Mouse (Mus musculus) heart, embryonic 11.5 days (tissue): ENCODE results near the gene Tbkbp1. TPM values are rescaled to one million over a fixed set of nuclear protein-coding genes. Genes with fewer than 3 reads are reported as not detected.

Experiments used
- ATAC-seq: fragments of 200-750 bp; cut with Nextera tagmentation; replicated peaks from 2 replicates; pipeline ENCODE4 v1.8.0; 2017; ENCODE audit warnings: moderate library complexity; ENCODE audit not compliant: insufficient number of reproducible peaks, low FRiP score, low TSS enrichment
- H3K27ac ChIP-seq: fragments of 300-500 bp; sonication (generic); 2 replicates; pipeline ENCODE4 v1.5.1; 2014; ENCODE audit warnings: mild to moderate bottlenecking, low read depth, low read length
- H3K27me3 ChIP-seq: fragments of 300-500 bp; sonication (generic); 2 replicates; pipeline ENCODE4 v1.6.1; 2014; ENCODE audit warnings: mild to moderate bottlenecking, low read length, mixed read lengths; ENCODE audit not compliant: control insufficient read depth, insufficient read depth
- H3K36me3 ChIP-seq: fragments of 300-500 bp; sonication (generic); 2 replicates; pipeline ENCODE4 v1.6.1; 2014; ENCODE audit warnings: mild to moderate bottlenecking, low read length, moderate library complexity, mixed read lengths; ENCODE audit not compliant: control insufficient read depth, insufficient read depth
- H3K4me1 ChIP-seq: fragments of 300-500 bp; sonication (generic); 2 replicates; pipeline ENCODE4 v1.6.1; 2014; ENCODE audit warnings: low read length; ENCODE audit not compliant: control insufficient read depth, insufficient read depth
- H3K4me2 ChIP-seq: fragments of 300-500 bp; sonication (generic); 2 replicates; pipeline ENCODE4 v1.6.1; 2014; ENCODE audit warnings: mild to moderate bottlenecking, moderate library complexity
- H3K4me3 ChIP-seq: fragments of 300-500 bp; sonication (generic); 2 replicates; pipeline ENCODE4 v1.5.1; 2014; ENCODE audit warnings: low read depth, low read length
- H3K9ac ChIP-seq: fragments of 300-500 bp; sonication (generic); 2 replicates; pipeline ENCODE4 v1.6.1; 2014; ENCODE audit warnings: mild to moderate bottlenecking, low read depth, low read length, moderate library complexity
- H3K9me3 ChIP-seq: fragments of 300-500 bp; sonication (generic); replicated peaks from 2 replicates; pipeline ENCODE4 v1.6.1; 2016; ENCODE audit warnings: low read length; ENCODE audit not compliant: control insufficient read depth
- WGBS: fragments of 180-500 bp; shearing (Covaris S2); extraction: QIAGEN DNeasy Blood & Tissue Kit; methylation state at CpG from one replicate; pipeline ENCODE4 v1.1.7; 2014; ENCODE audit not compliant: insufficient replicate concordance; 5-methylcytosine and 5-hydroxymethylcytosine counted together
- polyA plus RNA-seq: library from polyadenylated mRNA; unstranded; fragments of >200 nt; fragmentation: Nextera tagmentation; extraction: Ambion mirVana; gene quantifications from 2 replicates; pipeline ENCODE4 v1.2.1, GENCODE M21; 2014

Gene Tbkbp1
- polyA plus RNA-seq, 1 experiment from 2014 or later = 5.7 TPM

DNA sequence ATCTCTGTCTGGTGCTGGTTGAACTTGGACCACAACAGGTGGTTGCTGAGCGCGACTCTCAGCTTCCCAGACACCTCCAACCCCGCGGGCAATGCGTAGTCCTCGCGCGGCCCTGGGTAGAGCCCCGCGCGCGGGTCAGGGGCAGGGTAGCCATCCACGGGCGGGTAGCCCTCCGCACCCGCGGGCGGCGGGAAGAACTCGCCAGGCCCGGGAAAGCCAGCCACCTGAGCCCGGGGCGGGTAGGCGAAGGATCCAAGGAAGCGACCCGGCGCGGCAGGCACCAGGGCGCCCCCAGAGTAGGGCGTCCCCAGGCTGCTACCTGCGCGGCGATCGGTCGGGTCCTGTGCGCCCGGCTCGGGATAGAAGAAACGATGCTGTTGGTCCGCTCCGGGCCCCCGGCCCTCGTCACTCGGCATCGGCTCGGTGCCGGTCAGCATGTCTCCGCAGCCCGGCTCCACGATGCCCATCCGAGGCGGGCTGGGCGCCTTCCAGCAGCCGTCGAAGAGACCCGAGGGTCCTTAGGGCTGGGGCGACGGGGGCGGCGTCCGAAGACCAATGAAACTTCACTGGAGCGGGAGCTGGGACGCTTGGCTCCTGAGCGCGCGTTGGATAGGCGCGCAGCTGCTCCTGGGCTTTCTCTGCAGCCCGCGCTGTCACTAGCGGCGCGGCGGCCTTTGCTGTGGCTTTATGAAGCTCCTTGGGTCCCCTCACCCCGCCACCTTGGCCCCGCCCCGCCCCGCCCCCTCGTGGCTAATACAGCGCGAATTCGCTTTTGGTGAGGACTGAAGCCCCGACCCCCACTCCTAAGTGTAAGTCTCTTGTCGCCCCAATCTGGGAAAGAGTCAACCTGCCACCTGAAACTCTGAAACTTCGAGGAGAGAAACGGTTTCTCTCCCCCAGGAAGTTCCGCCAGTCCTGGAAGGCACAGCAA lies 36.4 kb downstream of the Tbkbp1 start, which contains the start of gene Tbx21:
TSS of gene Tbx21 (minus strand) at position 661 of the 931 bp plus-strand sequence.
- no peaks in the 10 kb centered on the region for H3K36me3 ChIP-seq
- 0 out of 2 replicates have a peak within 1 kb of the TSS, but pooled peaks have one; percentile 10 for H3K9ac ChIP-seq
- no peaks in the 10 kb centered on the region for H3K9me3 ChIP-seq
- H3K4me3 ChIP-seq = peak within 1 kb of the TSS; percentile 43
- peak within 1 kb of the TSS; percentile 75 for H3K4me2 ChIP-seq
- peaks cover 77% of the 10 kb centered on the region for H3K27me3 ChIP-seq
- H3K27ac ChIP-seq = no peak within 1 kb of the TSS
- no peak for ATAC-seq
- under 1% methylated on average over 86 of the region's 87 CpGs for WGBS
- peaks cover 12% of the 10 kb centered on the region for H3K4me1 ChIP-seq

DNA sequence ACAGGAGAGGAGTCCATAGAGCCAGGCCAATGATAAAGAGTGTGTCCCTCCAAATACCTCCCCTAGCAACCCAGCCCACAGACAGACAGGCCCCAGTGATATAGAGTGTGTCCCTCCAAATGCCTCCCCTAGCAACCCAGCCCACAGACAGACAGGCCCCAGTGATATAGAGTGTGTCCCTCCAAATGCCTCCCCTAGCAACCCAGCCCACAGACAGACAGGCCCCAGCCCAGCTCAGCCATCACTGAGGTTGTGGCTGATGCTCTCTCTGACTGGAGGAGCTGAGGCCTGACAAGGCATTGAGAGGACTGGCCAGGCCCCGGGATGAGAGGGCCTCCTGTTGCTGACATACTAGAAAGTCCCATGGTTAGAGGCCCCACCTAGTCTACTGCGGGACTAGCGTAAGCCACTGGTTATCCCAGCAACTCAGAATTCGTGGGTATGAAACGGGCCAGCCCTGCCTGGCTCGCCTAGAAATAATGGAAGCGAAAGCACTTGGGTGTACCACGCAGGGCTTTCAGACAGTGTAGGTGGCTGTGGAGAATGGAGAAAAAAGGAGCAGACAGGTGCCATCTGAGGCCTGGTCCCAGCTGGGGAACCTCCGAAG lies 38.7 kb downstream of the Tbkbp1 start:
- WGBS = 73% methylated on average over 9 of the region's 9 CpGs
- Histone ChIP-seq H3K36me3 (no peaks in the 10 kb centered on the region), H3K4me3 (no peak overlapping the region), H3K4me2 (no peak overlapping the region), H3K4me1 (peaks cover 12% of the 10 kb centered on the region), H3K27me3 (peaks cover 59% of the 10 kb centered on the region), H3K9me3 (no peaks in the 10 kb centered on the region), H3K9ac (no peak overlapping the region), H3K27ac (no peak overlapping the region)
- no peak for ATAC-seq

DNA sequence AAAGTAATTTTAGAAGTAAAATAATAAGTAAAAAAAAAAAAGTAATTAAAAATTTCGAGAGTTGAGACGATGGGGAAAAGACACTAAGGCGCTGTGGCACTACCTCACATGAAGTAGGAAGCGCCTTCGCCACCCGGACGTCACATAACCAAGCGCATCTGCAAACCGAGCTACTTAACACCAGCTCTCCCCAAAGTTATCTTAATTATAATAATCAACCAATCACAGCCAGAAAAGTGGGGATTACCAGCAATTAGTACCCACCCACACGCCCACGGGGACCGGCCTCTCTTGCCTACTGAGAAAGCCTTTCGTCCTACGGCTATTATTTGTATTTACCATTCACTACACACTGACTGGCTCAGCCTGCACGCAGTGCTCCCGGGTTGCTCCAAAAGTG lies 42.3 kb downstream of the Tbkbp1 start:
- WGBS = 77% methylated on average over 16 of the region's 16 CpGs

DNA sequence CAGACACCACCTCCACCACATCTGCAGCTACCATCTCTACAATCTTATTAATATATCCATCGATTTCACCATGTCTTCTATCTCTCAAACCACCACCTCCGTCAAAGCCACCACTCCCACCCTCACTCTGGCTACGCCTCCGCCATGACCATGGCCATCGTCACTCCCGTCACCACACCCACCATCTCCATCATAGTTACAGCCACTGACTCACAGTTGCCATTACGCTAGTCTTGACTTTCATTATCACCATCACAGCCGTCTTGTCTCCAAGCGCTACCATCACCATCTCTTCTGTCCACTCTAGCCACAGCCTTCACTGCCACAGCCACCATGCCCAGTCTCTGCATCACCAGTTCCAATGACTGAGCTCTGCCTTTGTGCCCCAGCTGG lies 47.2 kb downstream of the Tbkbp1 start:
- Histone ChIP-seq H3K9me3 (no peaks in the 10 kb centered on the region), H3K27me3 (peaks cover 17% of the 10 kb centered on the region), H3K27ac (no peak overlapping the region), H3K4me1 (no peaks in the 10 kb centered on the region), H3K36me3 (no peaks in the 10 kb centered on the region; the same call in 1 of the 2 replicates), H3K4me3 (no peak overlapping the region), H3K9ac (no peak overlapping the region), H3K4me2 (no peak overlapping the region)
- ATAC-seq = no peak
- 85% methylated on average over 9 of the region's 9 CpGs for WGBS

More for the DNA sequence above, 42.3 kb downstream of the Tbkbp1 start:
- H3K36me3 ChIP-seq = no peaks in the 10 kb centered on the region; the same call in 1 of the 2 replicates
- H3K27me3 ChIP-seq = peaks cover 23% of the 10 kb centered on the region
- no peak for ATAC-seq
- H3K4me1 ChIP-seq = no peaks in the 10 kb centered on the region
- H3K4me2 ChIP-seq = no peak overlapping the region
- H3K4me3 ChIP-seq = no peak overlapping the region
- no peak overlapping the region for H3K9ac ChIP-seq
- no peak overlapping the region for H3K27ac ChIP-seq
- no peaks in the 10 kb centered on the region for H3K9me3 ChIP-seq

DNA sequence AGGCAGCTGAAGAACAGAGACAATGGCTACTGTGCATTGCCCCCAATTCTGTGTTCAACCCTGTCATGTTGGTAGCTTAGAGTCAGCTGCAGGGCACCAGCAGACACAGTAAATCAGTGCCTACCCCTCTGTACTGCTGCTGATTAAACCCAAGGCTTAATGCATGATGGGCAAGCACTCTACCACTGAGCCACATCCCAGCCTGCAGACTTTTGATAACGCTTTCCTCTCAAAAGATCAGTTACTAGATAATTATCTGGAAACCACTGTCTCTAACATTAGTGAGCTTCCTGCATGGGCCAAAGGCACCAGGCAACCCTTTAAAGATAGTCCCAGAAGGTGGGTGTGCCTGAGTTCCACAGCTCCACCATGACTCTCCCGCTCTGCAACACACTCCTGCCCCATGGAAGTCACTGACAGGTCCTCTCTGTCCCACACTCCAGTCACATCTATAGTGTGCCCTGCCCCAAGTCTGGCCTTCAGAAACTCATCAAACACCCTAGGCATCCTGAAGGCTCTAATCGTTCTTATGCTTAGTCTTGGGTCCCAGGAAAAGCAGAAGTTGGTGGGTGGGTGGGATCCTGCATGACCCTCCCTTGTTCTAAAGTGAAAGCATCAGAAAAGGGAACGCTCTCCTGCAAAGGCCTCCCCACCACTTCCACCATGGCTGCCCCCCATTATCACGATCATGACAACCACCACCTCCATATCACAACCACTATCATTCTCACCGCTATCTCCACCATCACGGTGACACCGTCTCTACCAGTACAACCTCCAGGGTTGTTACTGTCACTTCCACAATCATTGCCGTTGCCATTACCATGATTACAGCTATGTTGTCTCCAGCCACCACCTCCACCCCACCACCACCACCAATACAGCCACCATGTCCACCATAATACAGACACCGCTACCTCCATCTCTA lies 47.9 kb downstream of the Tbkbp1 start:
- Histone ChIP-seq H3K36me3 (no peaks in the 10 kb centered on the region; the same call in 1 of the 2 replicates), H3K27ac (no peak overlapping the region), H3K4me2 (no peak overlapping the region), H3K9ac (no peak overlapping the region), H3K4me3 (no peak overlapping the region), H3K27me3 (peaks cover 23% of the 10 kb centered on the region), H3K4me1 (peaks cover 4% of the 10 kb centered on the region), H3K9me3 (no peaks in the 10 kb centered on the region)
- no peak for ATAC-seq
- WGBS = 83% methylated on average over 10 of the region's 10 CpGs

DNA sequence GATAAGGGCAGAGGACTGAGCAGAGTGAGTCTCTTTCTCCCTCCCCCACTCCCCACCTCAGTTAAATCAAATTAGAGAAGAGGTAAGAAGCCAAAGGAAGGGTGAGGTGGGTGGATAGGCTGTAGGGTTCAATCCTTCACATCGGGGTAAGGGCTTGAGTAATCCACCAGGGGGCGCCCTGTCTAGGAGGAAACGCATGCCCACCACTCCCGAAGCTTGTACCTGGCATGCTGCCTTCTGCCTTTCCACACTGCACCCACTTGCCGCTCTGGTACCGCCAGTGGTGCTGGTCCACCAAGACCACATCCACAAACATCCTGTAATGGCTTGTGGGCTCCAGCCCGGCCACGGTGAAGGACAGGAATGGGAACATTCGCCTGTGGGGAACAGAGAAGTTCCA lies 49.6 kb downstream of the Tbkbp1 start:
- H3K4me1 ChIP-seq = peaks cover 4% of the 10 kb centered on the region
- H3K27me3 ChIP-seq = peaks cover 40% of the 10 kb centered on the region
- H3K4me3 ChIP-seq = no peak overlapping the region
- H3K9me3 ChIP-seq = no peaks in the 10 kb centered on the region
- 17% methylated on average over 9 of the region's 9 CpGs for WGBS
- no peak overlapping the region for H3K27ac ChIP-seq
- H3K9ac ChIP-seq = no peak overlapping the region
- no peak overlapping the region for H3K4me2 ChIP-seq
- no peak for ATAC-seq
- no peaks in the 10 kb centered on the region; the same call in 1 of the 2 replicates for H3K36me3 ChIP-seq

DNA sequence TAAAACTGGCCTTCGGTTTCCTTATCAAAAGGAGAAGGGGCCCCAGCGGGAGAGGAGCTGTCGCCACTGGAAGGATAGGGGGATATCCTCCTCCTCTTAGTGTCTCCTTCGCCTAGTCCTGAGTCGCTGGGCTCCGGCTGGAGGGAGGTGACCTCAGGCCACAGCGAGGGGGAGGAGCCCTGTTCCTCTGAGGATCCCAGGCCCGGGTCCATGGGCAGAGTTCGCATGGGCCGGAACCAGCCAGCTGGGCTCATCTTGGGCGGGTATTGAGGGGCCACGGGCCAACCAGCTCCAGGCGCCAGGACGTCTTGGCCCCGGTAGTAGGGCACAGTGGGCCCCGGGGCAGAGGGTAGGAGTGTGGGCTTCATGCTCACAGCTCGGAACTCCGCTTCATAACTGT lies 52.5 kb downstream of the Tbkbp1 start:
- H3K9me3 ChIP-seq = no peaks in the 10 kb centered on the region
- H3K27ac ChIP-seq = no peak overlapping the region
- 13% methylated on average over 18 of the region's 18 CpGs for WGBS
- no peak for ATAC-seq
- no peak overlapping the region for H3K9ac ChIP-seq
- peak overlapping the region; percentile 21; the same call in 1 of the 2 replicates for H3K4me3 ChIP-seq
- H3K4me1 ChIP-seq = peaks cover 4% of the 10 kb centered on the region
- no peaks in the 10 kb centered on the region for H3K36me3 ChIP-seq
- H3K4me2 ChIP-seq = peak overlapping the region; percentile 46
- peaks cover 43% of the 10 kb centered on the region for H3K27me3 ChIP-seq

DNA sequence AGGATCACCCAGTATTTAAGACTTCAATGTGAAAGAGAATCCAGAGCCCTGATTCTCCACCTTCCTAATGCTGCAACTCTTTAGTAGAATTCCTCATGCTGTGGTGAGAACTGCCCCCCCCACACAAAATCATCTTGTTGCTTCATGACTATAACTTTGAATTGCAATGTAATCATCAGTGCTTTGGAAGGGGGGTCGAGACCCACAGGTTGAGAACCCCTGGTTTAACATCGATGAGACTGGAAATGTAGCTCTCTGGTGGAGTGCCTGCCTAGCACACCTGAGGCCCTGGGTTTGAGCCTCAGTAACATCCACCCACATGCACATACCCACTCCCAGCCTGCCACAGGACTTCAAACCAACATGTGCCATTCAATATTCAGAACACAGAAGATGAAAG lies 56.7 kb downstream of the Tbkbp1 start:
- Histone ChIP-seq H3K36me3 (no peaks in the 10 kb centered on the region), H3K4me1 (peaks cover 4% of the 10 kb centered on the region), H3K4me2 (no peak overlapping the region), H3K9me3 (no peaks in the 10 kb centered on the region), H3K4me3 (no peak overlapping the region), H3K27ac (no peak overlapping the region), H3K9ac (no peak overlapping the region), H3K27me3 (peaks cover 33% of the 10 kb centered on the region)
- ATAC-seq = no peak
- 76% methylated on average over 2 of the region's 2 CpGs for WGBS
